Mouse (Mus musculus): ENCODE results near the gene Ptpn21. TPM values are rescaled to one million over a fixed set of nuclear protein-coding genes. Genes with fewer than 3 reads are reported as not detected.

The Ptpn21 gene
- polyA plus RNA-seq, 1 experiment from 2014 or later, result 6.4 TPM

GRCm38 (mm10) chr12:98690230-98690629, 47.0 kb downstream of the Ptpn21 start:
- no peak for TF ChIP-seq CTCF (IDR thresholded peaks at IDR 0.05; ENCODE audit: low read depth)
- H3K27me3 ChIP-seq (ENCODE audit: insufficient read depth, low read length), result no peaks in the 10 kb centered on the region
- ATAC-seq (replicated peaks; ENCODE audit: low FRiP score, low read depth) (no peak), DNase-seq (ENCODE audit: low spot score) (no peak)
- WGBS, result 90% methylated on average over 8 of the region's 8 CpGs
- H3K4me3 ChIP-seq (replicated peaks; ENCODE audit: low read depth, low read length), result no peak overlapping the region
- no peaks in the 10 kb centered on the region for H3K9me3 ChIP-seq (replicated peaks; ENCODE audit: low read length)
- H3K27ac ChIP-seq, result no peak overlapping the region
- no peak overlapping the region for H3K4me2 ChIP-seq (ENCODE audit: low read length)
- H3K36me3 ChIP-seq (ENCODE audit: insufficient read depth, low read length), result peaks cover 21% of the 10 kb centered on the region
- H3K4me1 ChIP-seq (replicated peaks; ENCODE audit: insufficient read depth, low read length), result no peaks in the 10 kb centered on the region
- H3K9ac ChIP-seq (ENCODE audit: low read depth, low read length), result no peak overlapping the region

GRCm38 (mm10) chr12:98683574-98683973, 53.6 kb downstream of the Ptpn21 start:
- H3K36me3 ChIP-seq (ENCODE audit: insufficient read depth, low read length), result peaks cover 27% of the 10 kb centered on the region
- H3K9me3 ChIP-seq (replicated peaks; ENCODE audit: low read length), result no peaks in the 10 kb centered on the region
- 22% methylated on average over 6 of the region's 6 CpGs for WGBS
- H3K4me3 ChIP-seq (replicated peaks; ENCODE audit: low read depth, low read length), result no peak overlapping the region
- H3K4me2 ChIP-seq (ENCODE audit: low read length), result no peak overlapping the region
- no peak overlapping the region for H3K27ac ChIP-seq
- no peak for ATAC-seq (replicated peaks; ENCODE audit: low FRiP score, low read depth)
- TF ChIP-seq CTCF (IDR thresholded peaks at IDR 0.05; ENCODE audit: low read depth), result no peak
- H3K9ac ChIP-seq (ENCODE audit: low read depth, low read length), result no peak overlapping the region
- H3K27me3 ChIP-seq (ENCODE audit: insufficient read depth, low read length), result no peaks in the 10 kb centered on the region
- H3K4me1 ChIP-seq (replicated peaks; ENCODE audit: insufficient read depth, low read length), result no peaks in the 10 kb centered on the region
- DNase-seq (ENCODE audit: low spot score), result peak; percentile 14

GRCm38 (mm10) chr12:98683171-98683570, 54.0 kb downstream of the Ptpn21 start:
- 39% methylated on average over 11 of the region's 11 CpGs for WGBS
- DNase-seq (ENCODE audit: low spot score), result no peak
- H3K36me3 ChIP-seq (ENCODE audit: insufficient read depth, low read length), result peaks cover 24% of the 10 kb centered on the region

GRCm38 (mm10) chr12:98682196-98682595, 55.0 kb downstream of the Ptpn21 start:
- Histone ChIP-seq H3K9me3 (replicated peaks; ENCODE audit: low read length) (no peaks in the 10 kb centered on the region), H3K4me1 (replicated peaks; ENCODE audit: insufficient read depth, low read length) (no peaks in the 10 kb centered on the region), H3K27me3 (ENCODE audit: insufficient read depth, low read length) (no peaks in the 10 kb centered on the region), H3K4me3 (replicated peaks; ENCODE audit: low read depth, low read length) (no peak overlapping the region), H3K9ac (ENCODE audit: low read depth, low read length) (no peak overlapping the region), H3K36me3 (ENCODE audit: insufficient read depth, low read length) (peaks cover 27% of the 10 kb centered on the region), H3K27ac (no peak overlapping the region), H3K4me2 (ENCODE audit: low read length) (no peak overlapping the region)
- 82% methylated on average over 15 of the region's 15 CpGs for WGBS
- no peak; the same call in 1 of the 2 replicates for ATAC-seq (replicated peaks; ENCODE audit: low FRiP score, low read depth)
- no peak for DNase-seq (ENCODE audit: low spot score)
- TF ChIP-seq CTCF (IDR thresholded peaks at IDR 0.05; ENCODE audit: low read depth), result no peak

More at GRCm38 (mm10) chr12:98683171-98683570, 54.0 kb downstream of the Ptpn21 start:
- Histone ChIP-seq H3K27me3 (ENCODE audit: insufficient read depth, low read length) (no peaks in the 10 kb centered on the region), H3K4me2 (ENCODE audit: low read length) (no peak overlapping the region), H3K4me3 (replicated peaks; ENCODE audit: low read depth, low read length) (no peak overlapping the region), H3K9me3 (replicated peaks; ENCODE audit: low read length) (no peaks in the 10 kb centered on the region), H3K9ac (ENCODE audit: low read depth, low read length) (no peak overlapping the region), H3K4me1 (replicated peaks; ENCODE audit: insufficient read depth, low read length) (no peaks in the 10 kb centered on the region), H3K27ac (no peak overlapping the region)
- TF ChIP-seq CTCF (IDR thresholded peaks at IDR 0.05; ENCODE audit: low read depth), result no peak
- ATAC-seq (replicated peaks; ENCODE audit: low FRiP score, low read depth), result 0 out of 2 replicates have a peak, but pooled peaks have one; percentile 27

- Histone ChIP-seq H3K4me2 (ENCODE audit: low read length) (no peak overlapping the region), H3K27me3 (ENCODE audit: insufficient read depth, low read length) (no peaks in the 10 kb centered on the region), H3K4me1 (replicated peaks; ENCODE audit: insufficient read depth, low read length) (no peaks in the 10 kb centered on the region), H3K9me3 (replicated peaks; ENCODE audit: low read length) (no peaks in the 10 kb centered on the region), H3K9ac (ENCODE audit: low read depth, low read length) (no peak overlapping the region), H3K4me3 (replicated peaks; ENCODE audit: low read depth, low read length) (no peak overlapping the region), H3K27ac (no peak overlapping the region), H3K36me3 (ENCODE audit: insufficient read depth, low read length) (peaks cover 23% of the 10 kb centered on the region)
- no peak for ATAC-seq (replicated peaks; ENCODE audit: low FRiP score, low read depth)
- TF ChIP-seq CTCF (IDR thresholded peaks at IDR 0.05; ENCODE audit: low read depth), result no peak
- DNase-seq (ENCODE audit: low spot score), result no peak
- 76% methylated on average over 15 of the region's 15 CpGs for WGBS
These were observed 57.3 kb downstream of the Ptpn21 start for GRCm38 (mm10) chr12:98679906-98680305.

GRCm38 (mm10) chr12:98677336-98677735, 59.9 kb downstream of the Ptpn21 start:
- 51% methylated on average over 14 of the region's 14 CpGs for WGBS
- Histone ChIP-seq H3K4me3 (replicated peaks; ENCODE audit: low read depth, low read length) (no peak overlapping the region), H3K9me3 (replicated peaks; ENCODE audit: low read length) (no peaks in the 10 kb centered on the region), H3K27ac (no peak overlapping the region), H3K4me1 (replicated peaks; ENCODE audit: insufficient read depth, low read length) (no peaks in the 10 kb centered on the region), H3K27me3 (ENCODE audit: insufficient read depth, low read length) (no peaks in the 10 kb centered on the region), H3K4me2 (ENCODE audit: low read length) (no peak overlapping the region), H3K9ac (ENCODE audit: low read depth, low read length) (no peak overlapping the region), H3K36me3 (ENCODE audit: insufficient read depth, low read length) (peaks cover 20% of the 10 kb centered on the region)
- TF ChIP-seq CTCF (IDR thresholded peaks at IDR 0.05; ENCODE audit: low read depth), result no peak
- DNase-seq (ENCODE audit: low spot score) (no peak), ATAC-seq (replicated peaks; ENCODE audit: low FRiP score, low read depth) (no peak)

- H3K4me3 ChIP-seq (replicated peaks; ENCODE audit: low read depth, low read length), result no peak overlapping the region
- no peaks in the 10 kb centered on the region for H3K27me3 ChIP-seq (ENCODE audit: insufficient read depth, low read length)
- H3K9ac ChIP-seq (ENCODE audit: low read depth, low read length), result no peak overlapping the region
- no peaks in the 10 kb centered on the region for H3K4me1 ChIP-seq (replicated peaks; ENCODE audit: insufficient read depth, low read length)
- TF ChIP-seq CTCF (IDR thresholded peaks at IDR 0.05; ENCODE audit: low read depth), result no peak
- DNase-seq (ENCODE audit: low spot score) (no peak), ATAC-seq (replicated peaks; ENCODE audit: low FRiP score, low read depth) (no peak)
- WGBS, result 94% methylated on average over 6 of the region's 6 CpGs
- H3K4me2 ChIP-seq (ENCODE audit: low read length), result no peak overlapping the region
- peaks cover 18% of the 10 kb centered on the region for H3K36me3 ChIP-seq (ENCODE audit: insufficient read depth, low read length)
- no peaks in the 10 kb centered on the region for H3K9me3 ChIP-seq (replicated peaks; ENCODE audit: low read length)
- no peak overlapping the region for H3K27ac ChIP-seq
These were observed 60.3 kb downstream of the Ptpn21 start for GRCm38 (mm10) chr12:98676861-98677260.

Measured in kidney, postnatal 0 days (tissue).